Mouse (Mus musculus): ENCODE measurements at regions not wholly inside any gene's neighbourhood (a gene's known extent, or its start where the extent isn't known, plus 50 kb on each side); places are given as distances from the start of the nearest gene placed in this dataset.

DNA sequence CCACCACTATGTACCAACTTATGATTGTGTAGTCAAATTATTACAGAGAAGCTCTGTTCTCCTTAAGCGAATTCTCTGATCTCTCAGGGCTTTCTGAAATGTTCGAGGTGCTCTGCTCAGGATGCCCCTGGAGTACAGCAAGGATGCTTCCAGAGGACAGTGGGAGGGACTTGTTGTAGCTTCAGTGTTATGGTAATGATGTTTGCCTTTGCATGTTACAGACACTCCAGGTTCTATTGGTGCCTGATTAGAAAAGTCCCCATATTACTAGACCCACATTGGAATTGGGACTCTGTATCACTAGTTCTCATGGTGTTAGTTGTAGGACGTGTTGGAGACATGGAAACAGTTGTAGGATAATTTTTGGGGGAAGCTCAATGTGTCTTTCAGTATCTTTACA, 96.0 kb downstream of the Epdr1 start:
- no peak for DNase-seq

DNA sequence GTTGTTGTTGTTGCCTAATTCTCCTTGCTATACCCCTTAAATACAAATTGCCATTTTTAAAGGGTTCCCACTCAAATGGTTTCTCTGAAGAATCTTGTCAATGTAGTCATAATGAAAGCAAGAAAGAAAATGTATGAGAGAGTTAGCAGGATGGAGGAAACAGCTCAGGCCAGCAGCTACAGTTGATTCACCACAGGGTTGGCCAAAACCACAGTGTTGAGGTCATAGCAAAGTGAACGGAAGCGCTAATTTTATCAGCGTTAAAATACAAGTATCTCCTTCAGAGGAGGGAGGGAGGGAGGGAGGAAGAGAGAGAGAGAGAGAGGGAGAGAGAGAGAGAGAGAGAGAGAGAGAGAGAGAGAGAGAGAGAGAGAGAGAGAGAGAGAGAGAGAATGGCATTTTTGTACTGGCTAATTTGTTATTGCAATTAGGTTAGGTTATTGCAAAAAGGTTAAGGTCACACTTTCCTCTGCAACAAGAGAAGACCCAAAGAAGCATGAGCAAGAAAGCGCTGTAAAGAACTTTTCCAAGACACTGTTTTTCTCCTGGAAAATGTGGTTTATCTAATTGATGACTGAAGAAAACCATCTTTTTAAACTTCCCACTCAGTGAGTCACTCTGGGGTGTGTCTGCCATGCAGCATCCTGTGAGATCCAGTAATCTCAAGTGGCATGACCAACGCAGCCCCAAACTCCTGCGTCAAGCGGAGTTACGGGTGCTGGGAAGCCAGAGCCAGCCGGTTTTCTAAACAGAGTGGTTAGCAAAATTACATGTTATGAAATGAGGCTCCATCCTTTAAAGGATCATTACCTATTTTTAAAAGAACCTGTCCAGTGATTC, 101.6 kb downstream of the Epdr1 start:
- DNase-seq = peak in 1 of 2 experiments; percentile 2

DNA sequence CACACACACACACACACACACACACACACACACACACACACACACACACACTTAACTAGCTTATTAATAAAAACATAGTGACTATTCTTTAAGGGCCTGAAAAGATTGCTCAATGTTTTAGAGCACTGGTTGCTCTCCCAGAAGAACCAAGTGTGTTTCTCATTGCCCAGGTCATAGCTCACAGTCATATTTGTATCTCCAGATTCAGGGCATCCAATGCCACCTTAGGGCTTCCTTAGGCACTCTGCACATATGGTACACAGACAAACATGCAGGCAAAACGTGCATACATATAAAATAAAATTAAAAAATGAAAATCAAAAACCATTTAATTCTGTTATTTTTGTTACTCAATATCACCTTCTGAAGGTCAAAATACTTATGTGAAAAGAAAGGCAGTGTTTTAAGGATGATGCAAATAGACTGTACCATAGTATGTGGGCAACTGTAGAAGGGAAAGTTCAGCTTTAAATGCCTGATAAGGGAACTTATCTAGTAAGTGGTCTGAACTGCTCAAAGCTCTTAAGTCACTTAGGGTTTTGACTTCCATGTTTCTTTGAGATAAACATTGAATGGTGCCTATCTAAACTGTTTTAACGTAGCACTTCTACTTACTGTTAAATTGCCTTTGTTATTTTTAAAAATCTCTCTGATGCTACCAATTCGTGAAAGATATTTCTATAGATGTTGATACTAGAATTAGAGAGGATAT, 104.7 kb downstream of the Epdr1 start:
- DNase-seq = no peak

DNA sequence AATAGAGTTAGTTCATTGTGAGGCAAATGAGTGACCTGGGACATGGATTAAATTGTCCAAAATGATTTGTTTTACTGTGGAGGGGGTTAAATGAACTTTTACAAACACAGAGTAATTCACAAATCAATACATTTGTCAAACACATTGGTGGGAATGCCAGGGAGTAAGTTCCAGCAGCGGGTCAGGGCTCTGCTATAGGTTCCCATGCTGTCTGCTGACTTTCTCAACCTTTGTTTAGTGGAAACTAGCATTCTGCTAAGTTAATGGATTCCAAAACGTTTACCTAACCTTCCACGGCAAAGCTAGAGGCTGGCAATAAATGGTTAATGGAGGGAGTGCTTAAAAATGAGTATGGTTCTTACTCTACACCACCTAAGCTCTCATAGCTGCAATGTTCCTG, 110.9 kb upstream of the Stard3nl start:
- no peak for DNase-seq

DNA sequence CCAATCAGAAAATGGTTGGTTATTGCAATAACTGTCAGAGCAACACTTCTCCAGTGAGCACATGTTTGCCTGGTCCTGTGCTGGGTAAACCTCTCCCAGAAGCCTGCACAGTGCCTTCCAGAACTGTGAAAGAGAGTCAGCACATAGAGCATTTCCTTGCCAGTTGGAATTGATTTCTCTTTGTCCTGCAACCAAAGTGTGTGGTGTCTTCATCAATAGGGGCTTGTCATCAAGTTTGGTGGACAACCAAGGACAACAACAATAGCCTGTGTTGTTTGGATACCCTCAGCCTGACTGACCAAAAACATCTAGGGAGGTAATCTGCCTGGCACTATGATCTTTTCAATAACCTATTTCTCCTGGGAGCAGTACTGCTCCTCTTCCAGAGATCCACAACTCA, 108.6 kb upstream of the Stard3nl start:
- DNase-seq = no peak

DNA sequence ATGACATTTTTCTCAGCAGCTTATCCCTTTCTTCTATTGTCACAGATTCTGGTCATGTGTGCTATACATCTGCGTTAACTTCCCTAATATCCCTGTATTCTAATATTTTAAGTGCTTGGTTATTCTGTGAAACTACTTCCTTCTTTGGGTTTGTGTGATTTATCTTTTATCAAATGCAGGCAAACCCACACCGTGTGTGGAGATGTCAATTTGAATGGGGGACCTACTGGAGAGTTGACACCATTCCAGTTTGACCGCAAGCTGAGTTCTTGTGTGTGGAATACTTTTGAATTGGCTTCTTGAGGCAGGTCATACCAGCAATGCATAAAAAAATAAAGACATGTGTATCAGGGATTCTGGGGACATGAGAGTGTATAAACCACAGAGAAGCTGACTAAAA, 86.6 kb upstream of the Stard3nl start:
- DNase-seq = no peak

DNA sequence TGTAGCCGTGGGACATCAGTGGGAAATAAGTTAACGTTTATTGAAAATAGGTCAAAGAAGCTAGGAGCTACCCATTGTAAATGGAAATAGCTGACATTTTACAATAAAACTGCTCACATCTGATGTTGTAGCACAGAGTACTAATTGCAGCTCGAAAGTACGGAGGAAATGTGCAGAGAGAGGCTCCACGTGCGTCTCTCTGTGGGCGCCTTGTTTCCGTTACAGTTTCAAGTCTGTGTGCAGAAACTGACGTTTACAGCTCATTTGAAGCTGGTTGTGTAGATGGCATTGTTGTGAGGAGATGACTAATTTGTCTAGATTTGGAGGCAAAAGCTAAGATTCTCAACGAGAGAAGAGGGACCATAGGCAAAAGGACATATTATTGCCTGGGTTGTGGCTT, 78.4 kb upstream of the Stard3nl start:
- no peak for DNase-seq

DNA sequence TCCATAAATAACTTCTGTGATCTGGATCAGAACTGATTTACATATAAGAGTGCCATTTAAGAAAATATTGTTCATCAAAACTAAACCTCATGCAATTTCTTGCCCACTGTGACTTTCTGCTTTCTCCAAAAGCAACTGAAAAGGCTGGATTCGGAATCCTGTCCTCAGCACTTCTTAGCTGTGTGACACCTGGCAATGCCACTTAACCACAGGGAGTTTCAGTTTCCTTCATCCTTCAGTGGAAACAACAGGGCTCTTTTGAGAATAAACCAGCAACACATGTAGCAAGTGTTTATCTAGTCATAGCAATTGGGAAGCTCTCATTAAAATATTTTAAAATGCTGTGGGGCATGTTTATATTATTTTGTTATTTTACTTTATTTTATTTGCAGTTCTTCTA, 75.1 kb upstream of the Stard3nl start:
- DNase-seq = no peak

DNA sequence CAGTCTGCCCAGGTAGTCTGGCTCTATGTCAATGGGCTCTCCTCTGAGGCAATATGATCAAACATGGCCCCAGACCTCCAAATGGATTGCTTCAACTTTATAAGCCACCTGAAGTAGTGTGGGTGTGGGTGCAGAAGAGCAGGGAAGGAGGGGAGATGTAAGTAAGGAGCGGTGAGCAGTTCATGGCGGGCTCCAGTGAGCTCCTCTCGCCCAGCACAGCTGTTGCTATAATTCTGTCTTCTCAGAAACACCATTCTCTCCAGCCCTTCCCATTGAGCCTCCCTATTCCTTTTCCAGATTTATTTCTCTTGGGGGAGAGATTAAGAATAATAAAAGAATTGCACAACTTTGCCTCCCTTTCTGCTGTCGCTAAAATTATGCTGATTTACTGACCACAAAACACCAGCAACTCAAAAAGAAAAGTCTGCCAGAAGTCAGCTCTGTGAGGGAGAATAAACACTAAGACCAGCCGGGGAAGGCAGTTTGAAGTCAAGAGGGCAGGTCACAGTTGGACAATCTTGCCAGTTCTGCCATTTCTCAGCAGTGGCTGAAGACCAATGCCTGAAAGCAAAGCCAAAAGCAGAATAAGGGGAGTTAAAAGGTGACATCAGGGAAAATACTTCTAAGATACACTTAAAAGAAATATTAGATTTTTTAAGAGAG, 71.3 kb upstream of the Stard3nl start:
- DNase-seq = peak; percentile 7 to 34

DNA sequence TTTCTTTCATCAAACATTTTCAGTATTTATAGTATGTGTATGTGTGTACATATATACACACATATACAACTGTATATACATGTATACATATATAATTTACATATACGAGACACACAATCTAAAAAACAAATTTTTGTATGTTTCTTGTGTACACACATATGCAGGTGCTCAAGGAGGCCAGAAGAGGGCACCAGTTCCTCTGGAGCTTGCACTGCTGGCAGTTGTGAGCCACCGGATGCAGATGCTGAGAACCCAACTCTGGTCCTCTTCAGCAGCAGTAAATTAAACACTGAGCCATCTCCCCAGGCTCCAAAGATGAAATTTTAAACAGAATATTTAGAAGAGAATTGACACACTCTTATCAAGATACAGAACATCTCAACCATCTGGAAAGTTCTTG, 67.4 kb upstream of the Stard3nl start:
- no peak for DNase-seq

DNA sequence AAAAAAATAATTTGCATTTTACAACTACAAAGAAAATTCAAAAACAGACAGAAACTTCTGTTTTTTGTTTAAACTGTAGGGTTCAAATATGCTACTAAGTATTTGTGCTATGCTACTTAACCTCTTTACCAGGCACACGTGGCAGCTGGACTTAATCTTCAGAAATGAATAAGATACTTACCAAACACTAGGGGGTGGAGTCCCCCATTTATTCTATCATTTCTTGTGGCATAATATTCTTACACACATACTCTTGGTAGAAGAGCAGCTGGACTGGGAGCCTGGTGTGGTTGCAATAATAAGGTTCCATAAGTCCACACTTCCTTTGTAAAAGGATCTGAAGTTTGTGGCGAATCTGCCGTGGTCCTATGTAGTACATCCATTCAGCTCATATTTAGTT, 53.8 kb upstream of the Stard3nl start:
- no peak for DNase-seq

Data from kidney, postnatal 36 days (tissue).